Mouse (Mus musculus) ES-Bruce4 (cell line): ENCODE data around the gene Pak1ip1. TPM values are rescaled to one million over a fixed set of nuclear protein-coding genes. Genes with fewer than 3 reads are reported as not detected.
A peak's percentile ranks its signal among the peaks of the same experiment; 100 is the strongest.

Source experiments
- H3K27ac ChIP-seq: 2 replicates; pipeline ENCODE4 v1.5.1; 2012; ENCODE audit warnings: low read length, inconsistent platforms; ENCODE audit not compliant: insufficient read depth
- H3K27me3 ChIP-seq: 2 replicates; pipeline ENCODE4 v1.6.1; 2012; ENCODE audit warnings: mild to moderate bottlenecking, low read length, inconsistent platforms; ENCODE audit not compliant: control insufficient read depth, poor library complexity, insufficient read depth, severe bottlenecking
- H3K36me3 ChIP-seq: 2 replicates; pipeline ENCODE4 v1.6.1; 2012; ENCODE audit warnings: inconsistent platforms, mild to moderate bottlenecking, low read length, moderate library complexity; ENCODE audit not compliant: control insufficient read depth, poor library complexity, insufficient read depth, severe bottlenecking
- H3K4me1 ChIP-seq: one replicate; pipeline ENCODE4 v1.8.1; 2011; ENCODE audit warnings: low read length; ENCODE audit not compliant: control insufficient read depth, insufficient read depth
- H3K4me3 ChIP-seq: 2 replicates; pipeline ENCODE4 v1.5.1; 2011; ENCODE audit warnings: low read depth, mild to moderate bottlenecking, low read length
- H3K9ac ChIP-seq: 2 replicates; pipeline ENCODE4 v1.6.1; 2012; ENCODE audit warnings: low read depth, mild to moderate bottlenecking, inconsistent platforms; ENCODE audit not compliant: poor library complexity, severe bottlenecking
- H3K9me3 ChIP-seq: replicated peaks from 2 replicates; pipeline ENCODE4 v1.6.1; 2012; ENCODE audit warnings: mild to moderate bottlenecking, low read length, inconsistent platforms; ENCODE audit not compliant: control insufficient read depth, poor library complexity, insufficient read depth, severe bottlenecking
- CTCF ChIP-seq: IDR thresholded peaks from one replicate; pipeline ENCODE4 v1.8.1; 2011; ENCODE audit warnings: low read depth, low read length
- EP300 ChIP-seq: IDR thresholded peaks from 2 replicates; pipeline ENCODE4 v1.6.1; 2011; ENCODE audit warnings: low read depth, low read length; ENCODE audit not compliant: insufficient read depth
- POLR2A ChIP-seq: IDR thresholded peaks from one replicate; pipeline ENCODE4 v1.8.1; 2011; ENCODE audit warnings: low read length; ENCODE audit not compliant: insufficient read depth
- polyA plus RNA-seq: library from polyadenylated mRNA; stranded (reverse); fragments of >200 nt; gene quantifications from 2 replicates; pipeline ENCODE4 v1.2.4, GENCODE M21; 2011; ENCODE audit warnings: low read depth; ENCODE audit not compliant: missing spikeins, insufficient read depth, insufficient read length

Pak1ip1 gene
- polyA plus RNA-seq, 1 experiment = 79.4 TPM

- TF ChIP-seq EP300 (no peak), POLR2A (no peak), CTCF (no peak)
These were observed 30.9 kb upstream of the Pak1ip1 start for GRCm38 (mm10) chr13:40969761-40970390.

GRCm38 (mm10) chr13:40971261-40971660, 29.6 kb upstream of the Pak1ip1 start:
- Histone ChIP-seq H3K9me3 (no peaks in the 10 kb centered on the region), H3K4me3 (no peak overlapping the region), H3K27me3 (no peaks in the 10 kb centered on the region), H3K4me1 (peaks cover 1% of the 10 kb centered on the region), H3K36me3 (no peaks in the 10 kb centered on the region), H3K9ac (no peak overlapping the region), H3K27ac (no peak overlapping the region)
- no peak for TF ChIP-seq CTCF

More at GRCm38 (mm10) chr13:40969761-40970390, 30.9 kb upstream of the Pak1ip1 start:
- Histone ChIP-seq H3K4me1 (peaks cover 1% of the 10 kb centered on the region), H3K27ac (peak overlapping the region; percentile 60), H3K9me3 (no peaks in the 10 kb centered on the region), H3K36me3 (no peaks in the 10 kb centered on the region), H3K9ac (no peak overlapping the region), H3K4me3 (no peak overlapping the region), H3K27me3 (no peaks in the 10 kb centered on the region)

- no peak overlapping the region for H3K4me3 ChIP-seq
- no peak overlapping the region for H3K9ac ChIP-seq
These were observed 29.0 kb upstream of the Pak1ip1 start for GRCm38 (mm10) chr13:40971831-40972230.

GRCm38 (mm10) chr13:40972976-40973375, 27.8 kb upstream of the Pak1ip1 start:
- H3K27ac ChIP-seq = no peak overlapping the region
- H3K27me3 ChIP-seq = no peaks in the 10 kb centered on the region
- no peaks in the 10 kb centered on the region for H3K36me3 ChIP-seq
- no peak overlapping the region for H3K4me3 ChIP-seq
- no peaks in the 10 kb centered on the region for H3K4me1 ChIP-seq
- no peaks in the 10 kb centered on the region for H3K9me3 ChIP-seq
- H3K9ac ChIP-seq = no peak overlapping the region
- no peak for TF ChIP-seq EP300

More at GRCm38 (mm10) chr13:40971831-40972230, 29.0 kb upstream of the Pak1ip1 start:
- no peaks in the 10 kb centered on the region for H3K9me3 ChIP-seq
- H3K27me3 ChIP-seq = no peaks in the 10 kb centered on the region
- TF ChIP-seq CTCF (no peak), EP300 (no peak), POLR2A (no peak)
- no peaks in the 10 kb centered on the region for H3K36me3 ChIP-seq
- peaks cover 1% of the 10 kb centered on the region for H3K4me1 ChIP-seq
- H3K27ac ChIP-seq = no peak overlapping the region

DNA sequence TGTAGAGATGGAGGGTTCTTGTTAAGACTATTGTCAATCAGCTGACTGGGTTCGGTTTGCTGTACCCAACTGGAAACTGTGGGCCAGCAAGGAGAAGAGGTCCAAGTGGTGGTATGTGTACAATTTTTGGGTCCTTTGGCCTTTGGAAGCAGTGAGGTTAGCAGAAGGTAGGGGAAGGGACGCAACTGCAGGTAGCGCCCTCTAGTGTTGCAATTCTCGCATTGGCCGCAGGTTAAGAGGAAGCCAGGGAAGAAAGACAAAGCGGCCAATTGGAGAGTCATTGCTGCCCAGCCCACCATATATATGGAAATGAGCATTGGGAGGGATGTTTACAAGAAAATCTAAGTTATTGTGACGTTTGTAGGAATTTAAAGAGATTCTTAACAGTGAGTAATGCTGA, 23.2 kb upstream of the Pak1ip1 start:
- no peaks in the 10 kb centered on the region for H3K9me3 ChIP-seq
- H3K4me1 ChIP-seq = no peaks in the 10 kb centered on the region
- H3K27ac ChIP-seq = no peak overlapping the region
- no peaks in the 10 kb centered on the region for H3K27me3 ChIP-seq
- TF ChIP-seq POLR2A (no peak), EP300 (peak; percentile 48; the same call in 1 of the 2 replicates), CTCF (peak; percentile 98)
- H3K9ac ChIP-seq = no peak overlapping the region
- H3K4me3 ChIP-seq = no peak overlapping the region
- H3K36me3 ChIP-seq = no peaks in the 10 kb centered on the region

GRCm38 (mm10) chr13:40978652-40979051, 22.2 kb upstream of the Pak1ip1 start:
- Histone ChIP-seq H3K4me3 (no peak overlapping the region), H3K27ac (no peak overlapping the region), H3K36me3 (no peaks in the 10 kb centered on the region), H3K9ac (no peak overlapping the region), H3K4me1 (no peaks in the 10 kb centered on the region), H3K9me3 (no peaks in the 10 kb centered on the region), H3K27me3 (no peaks in the 10 kb centered on the region)
- no peak for TF ChIP-seq POLR2A
- TF ChIP-seq EP300 = no peak

GRCm38 (mm10) chr13:40979321-40979720, 21.5 kb upstream of the Pak1ip1 start:
- no peak overlapping the region for H3K4me3 ChIP-seq
- H3K27ac ChIP-seq = no peak overlapping the region
- H3K36me3 ChIP-seq = no peaks in the 10 kb centered on the region
- H3K9ac ChIP-seq = no peak overlapping the region
- H3K27me3 ChIP-seq = no peaks in the 10 kb centered on the region
- TF ChIP-seq EP300 (no peak), POLR2A (no peak), CTCF (no peak)
- no peaks in the 10 kb centered on the region for H3K9me3 ChIP-seq
- no peaks in the 10 kb centered on the region for H3K4me1 ChIP-seq
